Mouse (Mus musculus): ENCODE measurements around the gene Morc2a.
"Not testable (repeated sequence)": the region's sequence is repeated elsewhere in the genome, so short reads cannot be mapped to it uniquely, and the experiment has no call there.

Morc2a gene

DNA sequence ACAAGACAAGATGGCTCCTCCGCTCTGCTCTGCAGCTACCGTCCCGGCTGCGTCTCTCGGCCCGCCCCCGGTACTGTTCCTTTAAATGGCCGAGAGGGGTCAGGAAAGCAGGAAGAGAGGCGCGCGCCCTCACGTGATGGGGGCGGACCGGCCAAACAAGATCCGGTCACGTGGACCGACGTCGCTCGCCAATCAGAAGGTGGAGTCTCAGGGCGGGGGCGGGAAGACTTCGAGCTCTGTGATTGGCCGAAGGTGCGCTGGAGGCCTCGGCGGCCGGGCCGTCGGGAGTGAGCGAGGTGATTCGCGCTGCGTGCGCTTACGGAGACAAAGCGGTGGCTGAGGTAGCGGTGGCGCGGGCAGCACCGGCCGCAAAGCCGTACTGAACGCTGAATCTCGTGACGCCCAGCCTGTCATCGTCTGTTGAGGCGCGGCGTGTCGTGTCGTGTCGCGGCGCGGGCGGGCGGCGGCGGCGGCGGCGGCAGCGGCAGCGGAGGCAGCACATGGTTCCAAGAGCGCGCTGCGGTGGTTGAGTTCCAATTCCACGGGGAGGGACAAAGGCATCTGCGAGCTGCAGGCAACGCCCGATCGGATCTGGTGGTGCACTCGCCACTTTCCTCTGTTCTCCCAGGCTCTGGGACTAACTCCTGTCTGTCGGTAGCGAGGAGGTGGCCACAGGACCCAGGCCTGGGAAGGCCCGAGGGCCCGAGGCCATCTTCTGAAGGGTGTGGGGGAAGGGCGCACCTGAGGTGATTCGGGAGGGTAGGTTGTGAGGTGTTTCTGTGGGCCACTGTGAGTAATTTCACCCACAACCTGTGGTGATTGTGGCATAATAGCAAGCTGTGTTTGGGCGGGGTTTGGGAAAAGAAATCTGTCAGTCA is at the start of gene Morc2a:
Gene Morc2a, plus strand, starts transcription at position 228 of the 878 bp plus-strand sequence.
- peak; percentile 97 for DNase-seq

DNA sequence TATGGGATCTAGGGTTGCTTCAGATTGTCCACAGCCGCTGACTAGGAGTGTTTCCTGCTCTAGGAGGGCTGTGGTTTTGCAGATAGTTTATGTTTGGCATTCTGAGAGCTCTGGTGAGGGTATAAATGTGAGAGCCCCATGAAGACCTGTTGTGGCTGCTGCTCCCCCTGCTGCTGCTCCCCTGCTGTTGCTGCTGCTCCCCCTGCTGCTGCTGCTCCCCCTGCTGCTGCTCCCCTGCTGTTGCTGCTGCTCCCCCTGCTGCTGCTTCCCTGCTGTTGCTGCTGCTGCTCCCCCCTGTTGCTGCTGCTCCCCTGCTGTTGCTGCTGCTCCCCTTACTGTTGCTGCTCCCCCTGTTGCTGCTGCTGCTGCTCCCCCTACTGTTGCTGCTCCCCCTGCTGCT is 47.0 kb upstream of the Morc2a start:
- DNase-seq, result not testable (repeated sequence)

DNA sequence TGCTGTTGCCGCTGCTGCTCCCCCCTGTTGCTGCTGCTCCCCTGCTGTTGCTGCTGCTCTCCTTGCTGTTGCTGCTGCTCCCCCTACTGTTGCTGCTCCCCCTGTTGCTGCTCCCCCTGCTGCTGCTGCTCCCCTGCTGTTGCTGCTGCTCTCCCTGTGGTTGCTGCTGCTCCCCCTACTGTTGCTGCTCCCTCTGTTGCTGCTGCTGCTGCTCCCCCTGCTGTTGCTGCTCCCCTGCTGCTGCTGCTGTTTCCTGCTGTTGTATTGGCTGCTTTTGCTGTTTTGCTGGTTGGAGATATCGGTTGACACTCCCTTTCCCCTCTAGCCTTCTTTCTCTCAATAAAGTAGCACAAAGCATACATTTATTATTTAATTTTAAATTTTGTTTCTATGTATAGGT is 46.3 kb upstream of the Morc2a start:
- DNase-seq, result peak; percentile 30

DNA sequence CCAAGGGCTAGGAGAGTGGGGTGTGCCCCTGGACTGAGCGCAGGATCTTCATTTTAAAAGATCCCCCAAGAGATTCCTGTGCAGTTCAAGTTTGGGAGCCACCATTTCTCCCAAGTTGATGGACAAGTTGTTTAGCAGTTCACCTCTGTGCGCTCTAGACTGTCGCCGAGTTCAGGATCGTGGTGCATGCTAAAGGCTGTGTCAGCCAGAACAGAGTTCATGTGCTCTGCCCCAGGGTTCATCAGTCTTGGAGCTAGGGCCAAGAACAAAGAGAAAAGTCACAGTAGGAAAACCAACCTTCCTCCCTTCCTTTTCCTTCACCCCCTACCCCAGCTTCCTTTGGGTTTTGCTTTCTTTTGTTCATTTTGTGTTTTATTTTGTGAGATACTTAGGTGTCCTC is 42.5 kb upstream of the Morc2a start:
- no peak for DNase-seq

DNA sequence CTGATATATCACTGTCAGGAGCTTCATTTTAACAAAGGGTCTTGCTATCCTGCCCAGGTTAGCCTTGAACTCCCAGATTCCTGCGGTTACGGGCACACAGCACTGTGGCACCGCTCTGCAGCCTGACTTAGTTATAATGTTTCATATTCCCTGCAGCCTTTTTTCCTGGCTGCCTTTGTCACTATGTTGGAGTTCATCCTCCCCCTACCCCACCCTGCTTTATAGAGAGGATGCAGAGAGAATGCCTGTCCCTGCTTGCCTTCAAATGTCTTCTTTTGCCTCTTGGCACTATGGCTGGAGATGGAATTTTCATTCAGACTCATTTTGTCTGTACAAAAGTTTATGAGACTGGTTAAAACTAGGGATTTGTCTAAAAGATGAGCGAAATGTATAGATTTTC is 33.4 kb upstream of the Morc2a start:
- DNase-seq, result no peak

- DNase-seq, result no peak
These were observed 26.2 kb upstream of the Morc2a start for GRCm38 (mm10) chr11:3622826-3623225.

DNA sequence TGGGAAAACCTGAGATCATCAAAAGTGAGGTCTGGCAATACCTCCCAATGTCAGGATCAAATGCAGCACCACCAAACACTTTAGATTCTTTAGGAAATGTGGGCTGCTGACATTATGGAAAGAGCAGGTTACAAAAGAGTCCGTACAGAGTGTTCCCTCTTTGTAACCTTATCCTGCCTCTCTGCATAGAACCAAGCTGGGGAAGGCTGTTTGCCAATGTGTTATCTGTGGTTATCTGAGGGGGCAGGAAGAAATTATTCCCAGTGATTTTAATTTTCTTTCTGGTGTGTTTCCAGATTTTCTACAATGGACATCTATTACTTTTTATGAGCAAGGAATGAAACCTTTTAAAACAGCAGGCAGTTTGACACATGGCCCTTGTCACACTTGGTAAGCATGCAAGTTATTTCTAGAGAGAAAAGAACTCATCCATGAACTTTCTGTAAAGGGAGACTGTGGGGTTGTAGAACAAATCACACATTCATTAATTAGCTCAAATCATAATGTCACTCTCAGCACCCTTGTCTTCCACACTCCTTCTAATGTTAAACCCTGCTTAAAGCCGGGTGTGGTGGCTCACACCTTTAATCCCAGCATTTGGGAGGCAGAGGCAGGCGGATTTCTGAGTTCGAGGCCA is 24.5 kb upstream of the Morc2a start:
- no peak for DNase-seq

GRCm38 (mm10) chr11:3628999-3629491 is 19.9 kb upstream of the Morc2a start:
- peak; percentile 6 for DNase-seq

- not testable (repeated sequence) for DNase-seq
These were observed 15.7 kb upstream of the Morc2a start for GRCm38 (mm10) chr11:3633269-3633668.

DNA sequence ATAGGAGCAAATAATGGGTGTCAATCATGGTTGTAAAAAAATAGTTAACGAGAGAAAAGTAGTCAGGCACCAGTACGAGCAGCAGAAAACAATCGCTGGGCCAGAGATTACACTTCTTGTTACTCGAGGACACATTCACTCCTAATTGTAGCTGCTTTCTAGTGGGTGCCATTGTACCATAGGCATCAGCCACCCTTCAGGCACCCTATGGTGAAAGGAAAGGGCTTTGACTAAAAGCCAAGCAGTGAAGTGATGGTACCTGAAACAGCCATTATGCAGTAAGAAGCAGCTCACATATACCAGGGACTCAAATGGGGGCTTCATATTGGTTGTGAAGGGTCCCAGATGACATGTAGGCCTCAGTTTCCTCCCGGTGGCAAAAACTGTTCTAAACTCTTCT is 1.3 kb upstream of the Morc2a start:
- no peak for DNase-seq

DNA sequence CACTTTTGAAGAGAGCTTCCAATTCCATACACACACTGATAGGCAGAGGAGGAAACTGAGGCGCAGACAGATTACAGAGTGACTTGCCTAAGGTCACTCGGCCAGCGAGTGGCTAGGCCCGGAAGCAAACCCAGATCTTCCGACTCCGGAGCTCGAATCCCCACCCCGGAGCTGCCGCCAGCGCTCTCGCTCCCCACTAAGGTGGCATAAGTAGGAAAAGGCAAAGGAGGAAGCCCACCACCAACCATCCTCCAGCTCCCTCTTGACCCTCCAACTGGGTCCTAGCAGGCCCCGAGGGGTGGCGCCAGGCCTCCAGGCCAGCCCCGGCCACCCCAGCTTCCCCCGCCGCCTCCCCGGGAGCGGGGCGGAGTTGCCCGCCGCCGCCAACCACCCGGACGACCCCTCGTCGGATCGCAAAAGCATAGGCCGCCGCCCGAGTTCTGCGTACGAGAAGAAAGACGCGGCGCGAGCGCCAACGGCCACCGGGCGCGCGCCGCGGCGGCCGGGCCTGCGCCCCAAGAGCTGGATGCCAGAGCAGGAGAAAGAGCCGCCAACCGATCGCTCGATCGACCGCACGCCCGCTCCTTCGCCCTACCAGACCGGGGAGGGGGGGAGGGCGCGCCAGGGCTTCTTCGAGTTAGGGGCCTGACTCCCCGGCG is 557 bp upstream of the Morc2a start:
- peak; percentile 60 for DNase-seq

DNA sequence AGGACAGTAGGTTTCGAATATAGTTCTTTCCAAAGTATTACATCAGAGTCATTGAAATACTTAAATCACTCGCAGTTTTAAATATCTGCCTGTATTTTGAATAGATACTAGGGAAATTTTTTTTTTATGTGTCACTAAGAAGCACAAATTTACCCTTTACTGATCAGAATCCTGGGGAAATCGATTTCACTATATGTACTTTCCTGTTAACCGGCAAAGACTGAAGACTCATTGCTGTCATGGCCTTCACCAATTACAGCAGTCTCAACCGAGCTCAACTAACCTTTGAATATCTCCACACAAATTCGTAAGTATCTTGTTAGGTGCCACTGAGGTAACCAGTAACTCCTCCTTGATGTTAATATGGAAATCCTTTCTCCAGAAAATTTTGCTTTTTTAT is 1.1 kb downstream of the Morc2a start:
- DNase-seq, result no peak

GRCm38 (mm10) chr11:3661964-3662363 is 13.0 kb downstream of the Morc2a start:
- DNase-seq, result no peak

DNA sequence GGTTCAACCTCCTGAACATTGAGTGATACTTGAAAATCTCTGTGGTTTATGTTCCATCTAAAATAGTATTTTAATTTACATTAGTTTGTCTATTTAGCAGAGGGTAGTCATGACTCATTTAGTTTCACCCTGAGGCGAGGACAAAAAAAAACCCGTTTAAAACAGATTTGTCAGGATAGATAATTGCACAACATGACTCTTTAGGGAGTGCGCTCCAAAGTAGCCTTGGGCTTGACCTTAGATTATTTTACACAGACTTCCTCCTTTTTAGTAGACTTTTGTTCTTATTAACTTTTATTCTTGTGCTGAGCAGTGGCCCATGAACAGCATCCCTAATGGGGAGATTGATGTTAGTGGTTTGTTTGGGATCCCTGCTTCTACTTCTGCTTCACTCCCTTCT is 18.5 kb downstream of the Morc2a start:
- no peak for DNase-seq

- DNase-seq, result no peak
These were observed 19.8 kb downstream of the Morc2a start for GRCm38 (mm10) chr11:3668768-3669167.

GRCm38 (mm10) chr11:3669849-3670248 is 20.9 kb downstream of the Morc2a start:
- DNase-seq, result no peak

- no peak for DNase-seq
These were observed 22.1 kb downstream of the Morc2a start for GRCm38 (mm10) chr11:3671000-3671628.

- no peak for DNase-seq
These were observed 25.6 kb downstream of the Morc2a start for GRCm38 (mm10) chr11:3674545-3674944.

DNA sequence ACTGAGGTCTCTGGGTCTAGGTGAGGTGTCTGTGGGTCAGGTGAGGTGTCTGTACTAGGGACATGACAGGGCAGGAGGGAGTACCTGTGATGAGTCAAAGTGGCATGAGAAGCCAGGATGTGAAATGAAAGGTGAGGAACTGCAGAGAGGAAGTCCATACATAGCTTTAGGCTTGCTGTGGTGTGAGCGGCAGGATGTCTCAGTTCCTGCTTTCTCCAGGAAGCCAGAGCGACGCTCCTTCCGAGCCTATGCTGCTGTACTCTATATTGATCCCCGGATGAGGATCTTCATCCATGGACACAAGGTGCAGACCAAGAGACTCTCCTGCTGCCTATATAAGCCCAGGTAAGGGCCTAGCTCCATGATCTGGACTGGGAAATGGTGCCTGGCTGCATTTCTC is 27.4 kb downstream of the Morc2a start:
- no peak for DNase-seq

- no peak for DNase-seq
These were observed 28.2 kb downstream of the Morc2a start for GRCm38 (mm10) chr11:3677204-3677603.

- DNase-seq, result no peak
These were observed 30.8 kb downstream of the Morc2a start for GRCm38 (mm10) chr11:3679771-3680170.

DNA sequence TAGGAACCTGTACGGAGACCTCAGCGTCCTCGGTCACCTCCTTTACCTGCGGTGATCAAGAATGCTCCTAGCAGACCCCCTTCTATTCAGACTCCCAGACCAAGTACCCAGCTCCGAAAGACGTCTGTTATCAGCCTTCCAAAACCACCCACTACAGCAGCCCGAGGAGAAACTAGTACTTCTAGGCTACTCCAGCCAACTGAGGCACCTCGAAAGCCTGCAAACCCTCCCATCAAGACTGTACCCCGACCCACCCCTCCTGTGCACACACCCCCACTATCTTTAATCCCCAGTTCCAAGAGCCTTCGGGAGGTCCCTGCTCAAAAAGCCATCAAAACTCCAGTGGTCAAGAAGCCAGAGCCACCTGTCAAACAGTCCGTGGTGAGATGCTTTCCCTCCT is 34.7 kb downstream of the Morc2a start:
- DNase-seq, result no peak

- no peak for DNase-seq
These were observed 35.2 kb downstream of the Morc2a start for GRCm38 (mm10) chr11:3684232-3684631.
